Mouse (Mus musculus) adrenal gland, postnatal 10 days (tissue): ENCODE data around the gene Gpatch2l. TPM values are rescaled to one million over a fixed set of nuclear protein-coding genes. Genes with fewer than 3 reads are reported as not detected.

Source experiments
- DNase-seq: peaks from one replicate; pipeline ENCODE4 v3.0.0; 2021; ENCODE audit warnings: mixed read lengths
- long read RNA-seq, 2 experiments: library from polyadenylated mRNA; stranded (forward); transcript quantifications; one replicate each; pipeline ENCODE4 v2.0.0; 2021
- total RNA-seq, 2 experiments: library from RNA; stranded (reverse); gene quantifications; 2 replicates each; pipeline ENCODE4 v1.2.3; 2021

The Gpatch2l gene
- total RNA-seq, result 10 to 100 TPM; 21.8 to 23.1 TPM
- long read RNA-seq, experiment 1, full-length matches to known transcripts, result 9 of 15 reads
- long read RNA-seq, experiment 1, partial matches to known transcripts, result 4 of 15 reads
- long read RNA-seq, experiment 1, other reads (novel, unspliced or antisense), result 2 of 15 reads
- long read RNA-seq, experiment 2, full-length matches to known transcripts, result 14 of 17 reads
- long read RNA-seq, experiment 2, partial matches to known transcripts, result 1 of 17 reads
- long read RNA-seq, experiment 2, other reads (novel, unspliced or antisense), result 2 of 17 reads

DNA sequence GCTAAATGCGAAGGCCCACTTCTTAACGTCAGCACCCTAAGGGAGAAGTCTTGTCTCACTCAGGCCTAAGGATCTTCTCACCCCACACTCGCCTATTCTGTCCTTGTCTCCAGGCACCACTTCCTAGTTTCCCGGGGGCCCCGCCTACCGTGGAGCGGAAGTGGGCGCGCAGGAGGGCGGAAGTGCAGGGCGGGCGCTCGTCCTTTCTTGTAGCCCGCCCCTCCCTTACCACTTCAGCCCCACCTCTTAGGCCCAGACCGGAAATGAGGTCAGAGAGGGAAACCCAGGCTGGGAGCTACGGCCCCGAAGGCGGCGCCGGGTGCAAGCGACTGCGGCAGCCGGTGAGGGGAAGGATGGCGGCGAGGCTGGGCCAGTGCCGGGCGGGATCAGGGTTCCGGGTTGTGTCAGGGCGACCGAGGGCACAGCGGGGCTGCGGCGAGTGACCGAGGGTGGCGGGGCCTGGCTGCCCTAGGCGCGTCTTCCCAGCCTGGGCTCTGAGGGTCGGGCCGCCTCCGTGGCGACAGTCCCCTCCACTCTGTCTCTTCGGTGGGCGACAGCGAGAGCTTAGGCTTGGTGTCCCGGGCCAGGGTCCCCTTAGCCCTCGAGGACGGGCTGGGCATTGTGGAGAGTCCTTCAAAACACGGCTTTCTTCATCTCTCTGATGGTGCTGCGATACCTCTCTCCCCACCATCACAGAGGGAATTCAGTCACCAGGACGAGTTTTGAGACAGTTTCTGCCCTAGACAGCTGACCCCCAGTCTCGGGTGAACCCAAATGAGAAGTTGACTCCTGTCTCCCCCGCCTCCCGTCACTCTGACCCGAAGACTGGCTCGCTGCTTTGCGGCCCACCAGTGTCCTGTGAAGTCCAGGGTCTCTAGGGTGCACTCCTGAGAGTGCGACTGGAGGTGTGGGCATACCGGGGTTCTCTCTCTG is at the start of gene Gpatch2l:
Gene Gpatch2l, plus strand, starts transcription at position 255 of the 933 bp plus-strand sequence.
- peak; percentile 97 for DNase-seq

GRCm38 (mm10) chr12:86192036-86192449 is 49.6 kb upstream of the Gpatch2l start:
- DNase-seq, result no peak

DNA sequence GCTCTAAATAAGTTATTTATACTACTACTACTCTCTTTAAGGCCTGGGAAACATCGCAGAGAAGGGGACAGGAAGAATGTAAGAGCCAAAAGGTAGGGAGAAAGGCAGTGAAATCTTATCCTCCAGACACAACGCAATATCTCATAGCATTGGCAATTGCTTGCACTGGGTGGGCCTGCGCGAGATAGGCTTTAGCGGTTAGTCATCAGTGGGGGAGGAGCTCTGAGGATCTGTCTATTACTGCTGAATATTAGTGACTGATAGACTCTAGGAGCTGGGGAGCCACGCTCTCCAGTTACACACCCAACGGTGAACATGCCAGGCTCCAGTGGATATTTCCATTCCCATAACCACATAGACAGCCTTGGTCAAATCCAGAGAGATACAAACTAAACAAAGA is 44.7 kb upstream of the Gpatch2l start:
- no peak for DNase-seq

DNA sequence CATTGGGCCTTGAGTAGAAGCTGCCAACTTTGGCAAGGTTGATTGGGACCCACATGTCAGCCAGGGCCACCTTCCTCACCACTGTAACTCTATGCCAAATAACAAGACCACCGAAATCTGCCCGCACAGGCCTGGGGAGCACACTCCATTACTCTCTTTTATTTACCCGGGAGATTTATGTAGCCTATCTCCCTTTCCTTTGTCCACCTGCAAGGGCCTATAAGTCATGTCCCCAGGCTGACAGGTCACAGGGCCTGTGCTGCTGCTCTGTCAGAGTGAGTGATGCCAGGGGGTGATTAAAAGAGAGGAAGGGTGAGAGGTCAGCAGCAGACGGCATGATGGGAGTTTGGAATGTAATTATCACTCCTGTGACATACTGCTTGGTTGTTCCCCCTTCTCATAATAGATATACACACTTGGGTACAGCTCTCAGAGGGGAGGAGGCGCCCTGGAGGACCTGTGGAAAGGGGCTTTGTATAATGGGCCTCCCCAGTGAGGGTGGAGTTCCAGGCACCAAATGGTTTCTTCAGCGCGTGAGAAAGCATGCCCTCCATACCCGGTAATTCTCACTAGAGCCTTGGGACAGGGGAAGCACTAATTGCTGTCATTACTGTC is 38.1 kb upstream of the Gpatch2l start:
- no peak for DNase-seq

- DNase-seq, result no peak
Measured at GRCm38 (mm10) chr12:86211099-86211520, 30.5 kb upstream of the Gpatch2l start.

DNA sequence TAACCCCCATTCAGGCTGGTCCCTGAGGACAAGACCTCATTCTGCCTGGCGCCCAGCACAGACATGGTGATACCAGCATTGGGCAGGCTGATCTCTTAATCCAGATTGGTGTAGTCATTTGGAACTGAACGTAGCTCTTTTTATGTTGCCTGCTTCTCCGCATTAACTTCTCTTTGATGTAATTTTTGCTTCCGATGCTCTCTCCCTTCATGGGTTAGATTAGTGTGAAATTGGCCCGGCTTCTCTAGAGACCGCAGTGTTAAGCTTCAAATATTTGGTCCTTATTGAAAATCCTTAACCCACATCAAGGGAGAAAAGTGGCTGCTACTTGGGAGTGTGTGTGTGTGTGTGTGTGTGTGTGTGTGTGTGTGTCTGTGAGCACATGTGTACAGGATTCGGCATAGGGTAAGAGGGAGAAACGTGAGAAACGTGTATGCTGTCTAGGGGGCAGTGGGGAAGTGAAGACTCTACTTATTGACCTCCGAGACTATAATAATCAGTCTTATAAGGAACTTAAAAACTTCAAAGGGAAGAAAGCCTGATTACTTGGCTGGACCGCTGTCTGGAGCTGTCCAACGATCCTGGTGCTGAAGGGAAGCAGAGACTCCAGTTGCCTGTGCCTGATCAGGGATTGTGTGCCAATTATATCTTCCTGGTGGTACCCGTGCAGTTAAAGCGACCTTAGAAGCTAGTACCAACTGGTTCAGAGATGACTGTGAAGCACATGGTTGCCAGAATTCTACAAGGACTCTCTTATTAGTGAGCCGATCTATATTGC is 28.8 kb upstream of the Gpatch2l start:
- DNase-seq, result peak; percentile 82

GRCm38 (mm10) chr12:86214201-86214600 is 27.5 kb upstream of the Gpatch2l start:
- no peak for DNase-seq

DNA sequence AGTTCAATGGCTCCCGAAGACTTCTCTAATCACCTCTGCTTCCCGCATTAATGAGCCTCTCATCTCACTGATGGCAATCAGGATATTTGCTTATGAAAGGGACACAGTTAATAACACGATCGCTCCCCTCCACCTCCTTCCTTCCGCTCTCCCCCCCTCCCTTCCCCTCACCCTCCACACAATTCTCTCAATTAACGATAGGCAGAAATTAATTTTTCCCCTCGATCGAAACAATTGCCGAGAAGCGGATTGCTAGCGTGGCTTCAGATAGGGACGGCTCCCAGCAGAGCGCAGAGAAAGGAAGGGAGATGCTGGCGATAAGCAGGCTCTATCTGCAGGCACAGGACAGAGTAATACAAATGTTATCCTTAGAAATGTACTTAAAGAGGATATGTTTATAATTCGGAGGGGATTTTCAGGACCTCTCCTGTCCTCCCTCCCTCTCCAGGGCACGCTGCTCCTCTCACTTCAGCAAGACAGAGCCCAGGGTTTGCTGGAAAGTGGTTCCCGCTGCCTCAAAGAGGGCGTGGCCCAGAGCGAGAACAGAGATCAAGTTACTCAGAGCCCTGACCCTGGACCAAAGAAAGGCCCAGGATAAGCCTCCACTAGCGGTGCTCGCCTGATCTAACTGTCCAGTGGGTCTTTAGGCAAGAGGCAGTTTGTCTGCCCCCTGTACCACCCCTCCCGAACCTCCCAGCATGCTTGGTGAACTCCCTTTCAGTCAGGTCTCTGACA is 24.8 kb upstream of the Gpatch2l start:
- peak; percentile 5 for DNase-seq

- DNase-seq, result no peak
Measured at GRCm38 (mm10) chr12:86220200-86221021, 21.2 kb upstream of the Gpatch2l start.

DNA sequence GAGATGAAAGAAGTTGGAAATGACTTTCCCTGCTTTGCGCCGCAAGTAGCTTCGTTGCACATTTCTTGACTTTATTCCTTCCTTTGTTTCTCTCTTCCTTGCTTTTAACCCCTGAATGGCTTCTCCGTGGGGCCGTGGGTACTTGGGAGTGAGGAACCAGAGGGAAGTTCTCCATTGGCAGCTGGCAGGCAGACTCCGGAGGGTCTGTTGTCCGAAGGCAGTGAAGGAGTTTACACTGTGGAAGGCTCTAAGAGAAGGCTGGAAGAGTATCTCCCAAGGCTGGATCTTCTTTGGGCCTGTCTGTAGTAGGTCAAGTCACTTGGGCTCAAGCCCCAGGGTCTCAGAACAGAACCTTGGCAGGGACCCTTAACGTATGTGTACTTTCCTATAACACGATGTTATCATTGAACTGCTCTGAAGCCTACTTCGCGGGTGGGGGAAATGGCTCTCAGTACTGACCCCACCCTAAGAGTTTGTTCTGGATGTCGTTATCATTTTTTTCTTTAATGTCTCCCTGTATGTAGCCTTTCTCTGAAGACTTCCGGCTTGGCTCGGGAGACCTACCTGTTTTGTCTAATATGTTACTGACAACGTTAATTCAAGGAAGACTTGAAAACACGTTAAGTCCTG is 20.5 kb upstream of the Gpatch2l start:
- DNase-seq, result no peak

GRCm38 (mm10) chr12:86234295-86234694 is 7.4 kb upstream of the Gpatch2l start:
- no peak for DNase-seq

- DNase-seq, result no peak
Measured at GRCm38 (mm10) chr12:86238736-86239135, 2.9 kb upstream of the Gpatch2l start.

DNA sequence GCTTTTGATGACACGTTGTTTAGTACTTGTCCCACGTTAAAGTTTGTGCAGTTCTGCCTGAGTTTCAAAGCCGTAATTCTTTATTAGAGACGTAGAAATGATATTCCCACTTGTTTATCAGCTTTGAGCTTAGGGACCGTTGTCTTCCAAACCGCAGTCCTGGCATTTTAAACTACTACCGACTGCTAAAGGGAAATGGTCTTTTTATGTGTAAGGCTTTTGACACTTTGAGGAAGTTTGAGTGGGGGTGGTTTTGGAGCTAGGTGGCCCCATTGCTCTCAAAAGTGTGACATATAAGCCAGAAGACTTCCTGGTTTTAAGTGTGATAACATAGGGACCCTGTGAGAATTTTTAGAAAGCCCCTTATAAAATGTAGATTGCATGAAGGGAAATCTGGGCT is 905 bp downstream of the Gpatch2l start:
- DNase-seq, result no peak

GRCm38 (mm10) chr12:86243936-86244335 is 2.3 kb downstream of the Gpatch2l start:
- peak; percentile 23 for DNase-seq

DNA sequence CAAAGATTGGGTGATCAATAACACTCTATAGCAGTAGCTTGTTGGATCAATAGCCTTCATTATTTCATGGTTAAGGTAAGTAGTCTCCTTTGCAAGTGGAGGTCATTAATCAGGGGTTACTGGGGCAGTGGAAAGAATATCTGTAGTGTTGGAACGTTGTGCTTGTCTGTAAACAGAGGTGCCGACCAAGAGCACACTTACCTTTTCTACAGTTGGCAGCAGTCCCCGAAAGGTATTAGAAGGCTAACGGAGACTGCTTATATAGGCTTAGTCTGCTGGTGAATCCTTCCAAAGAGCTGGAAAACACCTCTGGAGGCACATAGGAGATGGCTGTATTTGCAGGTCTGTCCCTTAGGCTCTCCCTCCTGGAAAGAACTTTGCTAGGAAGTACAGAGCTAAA is 8.5 kb downstream of the Gpatch2l start:
- no peak for DNase-seq

DNA sequence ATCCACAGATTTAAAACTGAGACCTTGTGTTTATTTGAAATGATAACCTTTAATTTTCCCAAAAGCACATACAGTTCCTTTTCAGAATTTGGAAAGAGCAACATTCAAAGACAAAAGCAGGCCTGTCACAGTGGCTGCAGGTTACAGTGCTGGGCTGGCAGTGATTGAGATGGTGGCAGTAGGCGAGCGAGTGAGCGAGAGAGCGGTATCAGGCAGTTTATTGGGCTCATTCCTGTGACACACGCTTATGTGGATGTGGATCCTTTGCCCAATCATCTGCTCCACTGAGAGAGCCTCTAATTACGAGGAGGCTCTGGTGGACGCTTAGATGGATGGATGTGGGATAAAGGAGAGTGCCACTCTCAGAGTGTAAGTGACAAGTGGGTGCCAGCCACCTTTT is 13.3 kb downstream of the Gpatch2l start:
- DNase-seq, result no peak

- no peak for DNase-seq
Measured at GRCm38 (mm10) chr12:86271626-86272025, 30.0 kb downstream of the Gpatch2l start.

GRCm38 (mm10) chr12:86274246-86274645 is 32.6 kb downstream of the Gpatch2l start:
- DNase-seq, result no peak

GRCm38 (mm10) chr12:86275731-86276130 is 34.1 kb downstream of the Gpatch2l start:
- DNase-seq, result no peak

DNA sequence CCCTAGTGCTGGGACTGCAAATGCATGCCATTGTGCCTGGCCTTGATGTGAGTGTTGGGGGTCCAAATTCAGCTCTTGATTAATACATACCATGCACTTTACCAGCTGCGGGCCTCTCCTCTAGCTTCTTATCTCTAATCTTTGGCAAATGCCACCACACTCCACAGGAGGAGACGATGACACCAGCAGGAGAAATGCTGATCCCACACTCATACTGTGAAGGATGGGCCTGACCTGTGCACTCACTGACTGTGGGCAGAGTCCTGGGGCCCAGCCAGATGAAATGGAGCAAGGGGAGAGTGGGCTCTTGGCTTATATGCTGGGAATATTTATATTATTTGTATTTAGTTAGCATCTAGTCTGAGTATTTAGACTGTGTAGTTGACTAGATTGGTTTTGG is 34.8 kb downstream of the Gpatch2l start:
- DNase-seq, result no peak
